Mouse (Mus musculus) urinary bladder, adult 2 months (tissue): ENCODE data around the gene Tm6sf2. TPM values are rescaled to one million over a fixed set of nuclear protein-coding genes. Genes with fewer than 3 reads are reported as not detected.
A peak's percentile ranks its signal among the peaks of the same experiment; 100 is the strongest.
"Not testable (repeated sequence)": the region's sequence is repeated elsewhere in the genome, so short reads cannot be mapped to it uniquely, and the experiment has no call there.

Experiments used
- DNase-seq: peaks from one replicate; pipeline ENCODE4 v3.0.0; 2022; ENCODE audit warnings: low spot score
- polyA plus RNA-seq: library from polyadenylated mRNA; depleted of rRNA; stranded (reverse); fragments of >200 nt; gene quantifications from 2 replicates; pipeline ENCODE4 v1.2.3, GENCODE M21; 2012; rRNA removed

The Tm6sf2 gene
- 1.8 and 2.5 TPM in 2 replicates for polyA plus RNA-seq

- DNase-seq = no peak
Observed at GRCm38 (mm10) chr8:70072441-70073069, at the start of gene Tm6sf2. TSS of gene Tm6sf2 (plus strand) at chr8:70072924.

- no peak for DNase-seq
Observed at GRCm38 (mm10) chr8:70023596-70023995, 49.1 kb upstream of the Tm6sf2 start.

GRCm38 (mm10) chr8:70026151-70026550, 46.6 kb upstream of the Tm6sf2 start:
- DNase-seq = no peak

GRCm38 (mm10) chr8:70030255-70030654, 42.5 kb upstream of the Tm6sf2 start:
- DNase-seq = no peak

- no peak for DNase-seq
Observed at GRCm38 (mm10) chr8:70037994-70038393, 34.7 kb upstream of the Tm6sf2 start.

DNA sequence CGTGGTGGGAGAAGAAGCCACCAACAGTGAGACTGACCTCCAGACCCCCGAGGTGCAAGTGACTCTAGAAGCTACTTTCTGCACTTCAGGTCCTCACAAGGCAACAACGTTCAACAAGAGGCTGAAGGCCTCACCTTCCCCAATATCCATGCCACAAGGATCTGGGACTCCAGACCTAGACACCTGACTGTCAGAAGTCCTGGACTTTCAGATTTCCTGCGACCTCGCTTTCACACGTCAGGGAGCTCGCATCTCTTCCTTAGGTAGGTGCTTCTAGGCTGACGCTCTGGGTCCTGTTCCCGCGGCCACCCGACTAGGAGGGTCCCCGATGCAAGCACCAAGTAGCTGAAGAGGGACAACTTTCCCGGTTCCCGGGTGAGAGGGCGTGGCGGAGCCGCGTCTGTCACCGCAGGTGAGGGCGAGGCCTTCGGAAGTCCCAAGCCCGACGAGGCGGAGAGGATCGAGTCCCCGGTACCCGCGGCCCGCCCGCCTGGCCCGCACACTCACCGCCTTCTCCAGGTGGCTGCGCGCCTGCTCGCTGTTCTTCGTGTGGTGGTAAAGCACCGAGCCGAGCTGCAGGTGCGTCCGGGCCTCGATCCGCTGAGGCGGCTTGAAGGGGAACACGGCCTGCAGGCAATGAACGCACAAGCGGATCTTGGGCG, 30.7 kb upstream of the Tm6sf2 start:
- DNase-seq = no peak

DNA sequence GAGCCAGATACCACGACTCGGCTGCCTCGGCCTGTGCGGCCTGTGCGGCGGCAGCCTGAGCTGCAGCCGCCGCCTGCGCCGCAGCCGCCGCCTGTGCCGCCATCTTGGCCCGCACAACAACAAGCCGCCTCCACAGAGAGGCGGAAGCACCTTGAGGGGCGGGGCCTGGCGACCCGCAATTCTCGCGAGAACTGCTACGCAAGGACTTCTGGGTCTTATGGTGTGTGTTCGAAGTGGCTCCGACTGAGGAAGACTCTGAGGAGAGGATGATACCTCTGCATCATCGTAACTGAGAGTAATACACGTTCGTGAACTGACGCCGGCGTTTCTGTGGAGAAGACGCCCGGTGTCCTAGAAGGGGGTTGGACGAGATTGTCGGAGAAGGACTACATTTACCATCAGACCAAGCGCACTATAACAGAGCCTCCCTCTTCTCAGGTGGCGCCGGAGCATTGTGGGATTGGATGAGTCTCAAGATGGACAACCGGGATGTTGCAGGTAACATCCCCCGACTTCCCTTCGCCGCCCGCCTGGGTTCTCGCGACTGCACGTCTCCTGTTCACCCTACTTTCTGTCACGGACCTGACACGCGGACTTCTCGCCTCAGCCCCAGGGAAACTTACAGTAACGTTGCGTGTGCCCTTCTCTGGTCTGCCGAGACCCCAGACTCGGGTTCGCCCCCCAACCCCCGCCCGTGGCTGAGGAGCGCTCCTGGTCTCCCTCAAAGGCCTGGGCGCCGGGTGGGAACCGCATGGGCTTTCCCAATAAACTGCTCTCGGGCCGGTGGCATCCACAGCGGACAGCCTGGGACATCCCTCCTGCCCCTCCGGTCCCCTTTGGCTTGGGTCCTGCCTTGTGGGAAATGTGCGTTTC, 29.9 kb upstream of the Tm6sf2 start, which contains the start of the genes Mau2 and Sugp1:
TSS of gene Mau2 (minus strand) at position 152 of the 873 bp plus-strand sequence.
TSS of gene Sugp1 (plus strand) at position 231 of the 873 bp plus-strand sequence.
- DNase-seq = peak; percentile 91

DNA sequence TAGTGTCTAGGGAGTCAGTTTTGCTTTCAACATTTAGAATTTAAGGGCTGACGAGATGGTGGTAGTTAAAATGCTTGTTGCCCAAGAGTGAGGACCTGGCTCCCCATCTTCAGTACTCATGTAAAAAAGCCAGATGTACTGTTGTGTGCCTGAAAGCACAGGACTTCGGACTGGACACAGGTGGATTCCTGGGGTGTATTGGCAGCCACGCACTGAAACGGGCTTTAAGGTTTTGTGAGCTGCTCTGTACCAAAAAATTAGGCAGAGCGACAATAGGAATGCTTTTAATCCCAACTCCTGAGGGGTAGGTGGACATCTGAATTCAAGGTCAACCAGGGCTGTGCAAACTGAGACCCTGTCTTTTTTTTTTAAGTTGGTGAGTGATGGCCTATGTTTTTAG, 28.7 kb upstream of the Tm6sf2 start:
- DNase-seq = no peak

DNA sequence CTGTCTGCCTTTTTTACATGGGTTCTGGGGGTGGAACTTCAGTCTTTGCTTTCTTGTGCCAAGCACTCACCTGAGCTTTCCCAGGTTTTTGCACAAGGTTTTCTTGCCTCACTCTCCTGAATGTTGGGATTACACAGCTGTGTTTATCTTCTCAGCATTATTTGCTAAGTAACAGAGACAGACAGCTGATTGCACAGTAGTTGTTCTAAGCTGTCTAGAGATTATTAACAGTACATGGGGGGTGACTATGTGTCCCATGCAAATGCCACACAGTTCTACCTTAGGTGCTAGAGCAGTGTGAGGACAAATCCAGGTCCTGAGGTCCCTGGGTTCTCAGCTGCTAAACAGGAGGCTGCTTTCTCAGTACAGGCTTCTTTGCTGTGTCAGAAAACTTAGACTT, 23.1 kb upstream of the Tm6sf2 start:
- no peak for DNase-seq

GRCm38 (mm10) chr8:70050434-70050833, 22.3 kb upstream of the Tm6sf2 start:
- not testable (repeated sequence) for DNase-seq

GRCm38 (mm10) chr8:70057721-70058120, 15.0 kb upstream of the Tm6sf2 start:
- no peak for DNase-seq

- no peak for DNase-seq
Observed at GRCm38 (mm10) chr8:70071836-70072440, 786 bp upstream of the Tm6sf2 start.

DNA sequence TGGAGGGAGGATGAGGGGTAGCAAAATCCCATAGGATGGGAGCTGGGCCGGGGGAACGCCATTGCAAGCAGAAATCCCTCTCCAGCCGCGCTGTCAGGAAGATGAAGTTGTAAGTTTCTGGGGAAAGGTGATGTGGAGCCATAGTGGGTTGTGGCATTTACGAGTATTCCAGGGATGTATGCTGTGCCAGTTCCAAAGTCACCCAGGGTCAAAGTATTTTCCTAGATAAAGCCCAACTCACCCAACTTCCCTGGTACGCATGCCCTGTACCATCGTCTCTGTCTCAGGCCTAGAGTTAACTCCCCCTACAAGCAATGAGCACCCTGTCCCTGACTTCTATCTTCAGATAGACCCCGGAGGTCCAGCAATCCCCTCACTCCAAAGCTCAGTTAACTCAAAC, 396 bp downstream of the Tm6sf2 start:
- DNase-seq = no peak

DNA sequence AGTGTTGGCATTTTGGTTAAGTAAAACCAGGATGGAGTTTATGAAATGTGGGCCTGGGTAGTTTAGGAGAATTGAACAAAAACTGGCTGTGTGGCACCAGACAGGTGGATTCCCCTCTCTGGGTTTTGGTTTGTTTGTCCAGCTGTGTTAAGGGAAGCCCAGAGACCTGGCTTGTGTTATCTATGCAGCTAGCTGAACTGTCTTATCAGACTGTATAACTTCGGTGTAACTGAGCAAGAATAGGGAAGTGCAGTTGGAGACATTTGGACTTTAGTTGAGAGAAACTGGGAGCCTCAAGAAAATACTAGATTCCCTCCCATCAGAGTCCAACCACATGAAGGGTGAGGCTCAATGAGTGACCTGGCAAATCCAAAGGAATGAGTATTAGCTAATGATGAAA, 958 bp downstream of the Tm6sf2 start:
- no peak for DNase-seq

- no peak for DNase-seq
Observed at GRCm38 (mm10) chr8:70081976-70082375, 9.3 kb downstream of the Tm6sf2 start.

DNA sequence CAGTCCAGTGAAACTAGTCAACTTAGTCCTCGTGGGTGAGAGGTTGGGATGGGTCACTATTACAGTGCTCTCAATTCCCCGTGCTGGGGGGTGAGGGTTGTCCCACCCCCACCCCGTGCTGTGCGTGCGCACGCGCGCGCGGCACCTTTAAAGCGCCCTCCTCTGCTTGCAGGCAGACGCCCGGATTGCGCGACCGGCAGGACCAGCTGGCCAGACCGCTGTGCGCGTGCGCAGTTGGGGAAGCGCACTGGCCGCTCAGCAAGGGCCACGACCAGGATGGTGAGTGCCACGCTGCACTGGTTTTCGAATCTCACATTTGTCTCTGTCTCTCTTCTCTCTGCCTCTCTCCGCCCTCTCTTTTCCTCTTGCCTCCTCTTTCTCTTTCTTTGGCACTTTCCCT, 10.6 kb downstream of the Tm6sf2 start, which contains the start of gene Hapln4:
TSS of gene Hapln4 (plus strand) at position 173 of the 400 bp plus-strand sequence.
- no peak for DNase-seq

- DNase-seq = no peak
Observed at GRCm38 (mm10) chr8:70084191-70085065, 11.7 kb downstream of the Tm6sf2 start.

DNA sequence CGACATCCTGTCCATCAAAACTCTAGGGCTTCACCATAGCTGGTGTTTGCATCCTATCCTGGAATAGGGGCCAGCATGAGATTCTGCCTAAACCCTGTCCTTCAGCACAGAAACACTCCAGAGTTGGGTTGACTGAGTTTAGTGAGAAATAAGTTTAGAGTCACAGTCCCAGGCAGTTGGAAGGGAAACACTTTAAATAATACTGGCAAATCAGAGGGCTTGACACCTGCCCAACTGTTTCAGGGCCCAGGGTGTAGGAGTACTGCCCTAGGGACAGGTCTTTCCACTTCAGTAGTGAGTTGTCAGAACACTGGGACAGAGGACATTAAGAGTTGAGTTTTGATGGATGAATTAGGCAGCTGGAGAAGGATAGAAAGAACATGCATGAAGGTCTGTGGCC, 13.4 kb downstream of the Tm6sf2 start:
- DNase-seq = no peak

- no peak for DNase-seq
Observed at GRCm38 (mm10) chr8:70087237-70087636, 14.5 kb downstream of the Tm6sf2 start.

GRCm38 (mm10) chr8:70087836-70088650, 15.3 kb downstream of the Tm6sf2 start:
- DNase-seq = no peak
